Mouse (Mus musculus): ENCODE measurements around the gene Prss30.

- TF ChIP-seq CHD2 (IDR thresholded peaks at IDR 0.05; ENCODE audit: low read depth, low read length) (no peak), ZC3H11A (IDR thresholded peaks at IDR 0.05; ENCODE audit: borderline replicate concordance, low read depth, low read length) (no peak), MAFK (IDR thresholded peaks at IDR 0.05; ENCODE audit: insufficient read depth, low read depth, low read length) (no peak), ZNF384 (IDR thresholded peaks at IDR 0.05; ENCODE audit: low read depth, low read length) (no peak)
Observed at GRCm38 (mm10) chr17:23941372-23941771, 39.0 kb downstream of the Prss30 start, which contains the start of gene Sbp.

All from ES-E14 (cell line).